Mouse (Mus musculus) midbrain, embryonic 11.5 days (tissue): ENCODE measurements around the gene March10. TPM values are rescaled to one million over a fixed set of nuclear protein-coding genes. Genes with fewer than 3 reads are reported as not detected.

Source experiments
- ATAC-seq: fragments of 200-750 bp; cut with Nextera tagmentation; 2 replicates; pipeline ENCODE4 v1.8.0; 2017; ENCODE audit warnings: moderate TSS enrichment, moderate library complexity; ENCODE audit not compliant: low FRiP score
- DNase-seq: peaks from one replicate; pipeline ENCODE4 v3.0.0; 2015; ENCODE audit warnings: low spot score; ENCODE audit errors: missing footprints
- H3K27ac ChIP-seq: fragments of 300-500 bp; sonication (generic); 2 replicates; pipeline ENCODE4 v1.5.1; 2014; ENCODE audit warnings: low read depth, low read length
- H3K27me3 ChIP-seq: fragments of 300-500 bp; sonication (generic); 2 replicates; pipeline ENCODE4 v1.6.1; 2014; ENCODE audit warnings: mild to moderate bottlenecking, low read length, moderate library complexity, mixed read lengths; ENCODE audit not compliant: control insufficient read depth, insufficient read depth
- H3K36me3 ChIP-seq: fragments of 300-500 bp; sonication (generic); 2 replicates; pipeline ENCODE4 v1.6.1; 2014; ENCODE audit warnings: mild to moderate bottlenecking, low read length, moderate library complexity, mixed read lengths; ENCODE audit not compliant: control insufficient read depth, insufficient read depth
- H3K4me1 ChIP-seq: fragments of 300-500 bp; sonication (generic); 2 replicates; pipeline ENCODE4 v1.6.1; 2014; ENCODE audit warnings: low read length; ENCODE audit not compliant: control insufficient read depth, insufficient read depth
- H3K4me2 ChIP-seq: fragments of 300-500 bp; sonication (generic); 2 replicates; pipeline ENCODE4 v1.6.1; 2014; ENCODE audit warnings: mild to moderate bottlenecking, moderate library complexity
- H3K4me3 ChIP-seq: fragments of 300-500 bp; sonication (generic); 2 replicates; pipeline ENCODE4 v1.5.1; 2014; ENCODE audit warnings: low read depth, low read length
- H3K9ac ChIP-seq: fragments of 300-500 bp; sonication (generic); 2 replicates; pipeline ENCODE4 v1.6.1; 2014; ENCODE audit warnings: low read length
- H3K9me3 ChIP-seq: fragments of 300-500 bp; sonication (generic); 2 replicates; pipeline ENCODE4 v1.6.1; 2016; ENCODE audit warnings: low read length; ENCODE audit not compliant: control insufficient read depth
- whole genome bisulfite sequencing: fragments of 180-500 bp; shearing (Covaris S2); extraction: QIAGEN DNeasy Blood & Tissue Kit; methylation state at CpG from one replicate; pipeline ENCODE4 v1.1.7; 2014; 5-methylcytosine and 5-hydroxymethylcytosine counted together
- polyA plus RNA-seq: library from polyadenylated mRNA; unstranded; fragments of >200 nt; fragmentation: Nextera tagmentation; extraction: Ambion mirVana; gene quantifications from 2 replicates; pipeline ENCODE4 v1.2.1, GENCODE M21; 2014

The March10 gene
- polyA plus RNA-seq, 1 experiment from 2014 or later = not detected

DNA sequence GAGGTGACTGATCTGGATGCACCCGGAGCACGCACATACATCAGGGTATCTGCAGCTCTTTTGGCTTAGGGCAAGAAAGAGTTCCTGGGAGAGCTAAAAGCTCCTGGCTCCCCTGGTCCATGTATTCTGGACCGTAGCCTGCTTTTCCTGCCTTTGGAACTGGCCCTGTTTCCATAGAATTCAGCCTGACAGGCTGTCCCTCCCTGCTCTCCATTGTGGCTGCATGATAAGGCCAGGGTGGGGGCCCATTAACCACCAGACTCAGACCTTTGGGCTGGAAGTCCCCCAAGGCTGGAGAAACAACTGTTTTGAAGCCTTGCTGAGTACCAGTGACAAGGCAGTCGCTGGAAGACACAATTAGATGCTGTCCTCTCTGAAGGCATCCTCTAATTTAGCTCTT lies 13.0 kb upstream of the March10 start:
- no peak overlapping the region for H3K4me2 ChIP-seq
- no peak overlapping the region for H3K9ac ChIP-seq
- WGBS = 78% methylated on average over 4 of the region's 4 CpGs
- no peak overlapping the region for H3K27ac ChIP-seq
- no peaks in the 10 kb centered on the region for H3K27me3 ChIP-seq
- DNase-seq (peak; percentile 82), ATAC-seq (no peak)
- H3K4me1 ChIP-seq = peaks cover 14% of the 10 kb centered on the region; the same call in 1 of the 2 replicates
- H3K36me3 ChIP-seq = no peaks in the 10 kb centered on the region
- no peak overlapping the region for H3K4me3 ChIP-seq
- no peaks in the 10 kb centered on the region for H3K9me3 ChIP-seq

DNA sequence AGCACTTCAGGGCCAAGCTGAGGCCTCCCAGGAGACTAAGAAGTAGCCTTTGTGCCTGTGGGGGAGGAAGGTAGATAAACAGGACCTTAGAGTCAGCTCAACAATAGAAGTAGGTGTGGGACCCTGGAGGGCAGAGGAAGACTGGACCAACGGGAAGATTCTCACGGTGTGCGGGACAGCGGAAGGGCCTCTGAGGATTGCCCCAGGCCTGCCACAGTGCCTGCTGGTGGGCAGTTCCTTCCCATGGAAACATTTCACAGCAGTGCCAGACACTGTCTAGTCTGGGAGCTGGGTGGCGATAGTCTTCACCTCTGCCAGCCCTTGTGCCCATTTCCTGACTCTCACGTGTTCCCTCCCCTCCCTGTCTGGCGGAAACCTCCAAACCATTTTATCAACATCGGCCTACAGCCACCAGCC lies 12.6 kb upstream of the March10 start:
- Histone ChIP-seq H3K9ac (no peak overlapping the region), H3K27me3 (no peaks in the 10 kb centered on the region), H3K9me3 (no peaks in the 10 kb centered on the region), H3K4me3 (no peak overlapping the region), H3K36me3 (no peaks in the 10 kb centered on the region), H3K4me1 (peaks cover 14% of the 10 kb centered on the region; the same call in 1 of the 2 replicates), H3K27ac (no peak overlapping the region), H3K4me2 (no peak overlapping the region)
- ATAC-seq (no peak), DNase-seq (peak; percentile 85)
- WGBS = 72% methylated on average over 8 of the region's 8 CpGs

DNA sequence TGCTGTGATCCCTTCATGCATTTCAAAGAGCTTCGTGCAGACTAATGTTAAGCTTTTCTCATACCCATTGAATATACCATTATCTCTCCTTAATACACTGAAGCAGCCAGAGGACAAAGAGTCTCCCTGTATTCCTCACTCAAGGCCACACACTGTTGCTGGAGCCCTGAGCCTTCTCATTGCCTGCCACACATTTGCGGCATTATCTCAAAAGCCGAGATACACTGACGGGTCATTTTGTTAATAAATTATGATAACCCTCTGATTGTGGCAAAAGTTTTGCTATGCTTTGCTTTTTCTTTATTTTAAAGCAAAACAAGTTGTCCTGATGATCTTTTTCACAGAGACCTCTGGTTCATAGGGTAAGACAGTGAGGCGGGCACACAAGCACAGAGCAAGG lies 11.9 kb upstream of the March10 start:
- Histone ChIP-seq H3K27ac (no peak overlapping the region), H3K27me3 (no peaks in the 10 kb centered on the region), H3K4me2 (no peak overlapping the region), H3K9ac (no peak overlapping the region), H3K4me1 (peaks cover 7% of the 10 kb centered on the region; the same call in 1 of the 2 replicates), H3K9me3 (no peaks in the 10 kb centered on the region), H3K36me3 (no peaks in the 10 kb centered on the region), H3K4me3 (no peak overlapping the region)
- WGBS = 70% methylated on average over 5 of the region's 5 CpGs
- no peak for ATAC-seq
- peak; percentile 81 for DNase-seq

DNA sequence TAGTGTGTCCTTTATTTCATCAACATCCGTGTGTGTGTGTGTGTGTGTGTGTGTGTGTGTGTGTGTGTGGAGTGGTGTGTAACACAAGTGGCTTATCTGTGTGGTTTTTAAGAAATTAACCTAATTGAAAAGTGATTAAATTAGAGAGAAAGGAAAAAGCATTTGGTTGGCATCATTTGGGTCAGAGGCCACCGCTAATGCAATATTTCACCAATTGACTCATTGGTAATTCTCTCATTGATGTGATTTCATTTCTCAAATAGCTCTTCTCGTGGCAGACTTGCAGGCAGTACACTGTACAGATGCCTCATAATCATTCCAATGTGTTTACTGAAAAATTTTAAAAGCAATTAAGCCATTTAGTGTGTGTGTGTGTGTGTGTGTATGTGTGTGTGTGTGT lies 11.3 kb upstream of the March10 start:
- H3K27ac ChIP-seq = no peak overlapping the region
- DNase-seq = peak; percentile 80
- no peaks in the 10 kb centered on the region for H3K36me3 ChIP-seq
- H3K27me3 ChIP-seq = no peaks in the 10 kb centered on the region
- ATAC-seq = no peak
- no peak overlapping the region for H3K4me3 ChIP-seq
- no peak overlapping the region for H3K9ac ChIP-seq
- peaks cover 6% of the 10 kb centered on the region; the same call in 1 of the 2 replicates for H3K4me1 ChIP-seq
- no peaks in the 10 kb centered on the region for H3K9me3 ChIP-seq
- no peak overlapping the region for H3K4me2 ChIP-seq
- WGBS = 92% methylated on average over 3 of the region's 3 CpGs

DNA sequence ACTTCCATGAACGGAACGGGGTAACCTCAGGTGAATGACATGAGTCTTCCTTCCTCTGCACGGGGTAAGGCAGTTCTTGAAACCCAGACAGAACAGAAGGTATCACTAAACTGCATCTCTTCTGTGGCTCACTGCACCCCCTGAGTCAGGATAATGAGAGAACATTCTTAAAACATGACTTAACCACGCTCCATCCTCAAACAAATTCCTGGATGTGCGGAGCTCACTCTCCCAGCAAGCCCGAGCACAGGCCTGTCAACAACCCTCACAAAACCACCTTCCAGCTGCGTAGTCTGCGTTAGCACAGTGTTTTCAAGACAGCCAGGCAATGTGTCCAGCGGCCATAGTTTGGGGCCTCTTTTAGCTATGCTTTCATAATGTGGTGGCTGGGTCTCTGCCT lies 10.7 kb upstream of the March10 start:
- peaks cover 6% of the 10 kb centered on the region; the same call in 1 of the 2 replicates for H3K4me1 ChIP-seq

DNA sequence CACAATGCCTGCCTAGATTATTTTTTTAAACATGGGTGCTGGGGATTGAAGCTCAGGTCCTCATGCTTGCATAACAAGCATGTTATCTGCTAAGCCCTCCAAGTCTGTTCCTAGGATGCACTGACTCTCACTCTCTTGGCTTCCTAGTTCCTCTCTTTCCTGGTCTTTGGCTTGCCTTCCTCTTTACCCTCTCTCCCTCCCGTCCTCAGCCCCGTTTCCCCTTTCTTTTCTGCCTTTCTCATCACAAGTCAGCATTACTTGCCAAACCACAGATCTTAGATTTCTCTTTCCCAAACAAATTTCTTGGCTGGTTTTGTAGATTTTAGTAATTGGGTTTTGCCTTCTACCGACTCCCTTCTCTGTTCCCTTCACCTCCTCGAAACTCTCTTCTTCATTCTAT lies 10.2 kb upstream of the March10 start:
- WGBS = 60% methylated on average over 4 of the region's 4 CpGs
- Histone ChIP-seq H3K9me3 (no peaks in the 10 kb centered on the region), H3K27me3 (no peaks in the 10 kb centered on the region), H3K4me2 (no peak overlapping the region), H3K4me1 (peaks cover 6% of the 10 kb centered on the region; the same call in 1 of the 2 replicates), H3K9ac (no peak overlapping the region), H3K27ac (no peak overlapping the region), H3K36me3 (no peaks in the 10 kb centered on the region), H3K4me3 (no peak overlapping the region)
- DNase-seq (peak; percentile 72), ATAC-seq (no peak)

More for the DNA sequence above, 10.7 kb upstream of the March10 start:
- DNase-seq = no peak
- Histone ChIP-seq H3K27ac (no peak overlapping the region), H3K4me3 (no peak overlapping the region), H3K36me3 (no peaks in the 10 kb centered on the region), H3K27me3 (no peaks in the 10 kb centered on the region), H3K9ac (no peak overlapping the region), H3K4me2 (no peak overlapping the region), H3K9me3 (no peaks in the 10 kb centered on the region)
- no peak for ATAC-seq
- 61% methylated on average over 9 of the region's 9 CpGs for WGBS

DNA sequence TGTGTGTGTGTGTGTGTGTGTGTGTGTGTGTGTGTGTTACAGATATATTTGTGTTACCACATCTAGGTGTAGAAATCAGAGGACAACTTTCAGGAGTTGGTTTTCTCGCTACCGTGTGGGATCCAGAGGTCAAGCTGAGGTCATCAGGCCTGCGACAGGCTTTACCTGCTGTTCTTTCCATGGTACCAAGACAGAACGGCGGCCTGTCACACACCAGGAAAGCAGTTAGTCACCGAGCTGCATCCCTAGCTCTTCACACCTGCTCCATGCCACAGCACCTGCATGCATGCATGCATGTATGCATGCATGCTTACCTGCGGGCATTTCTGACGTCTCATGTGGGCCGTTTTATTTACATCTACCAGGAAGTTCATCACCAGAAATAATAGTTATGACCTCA lies 9.0 kb upstream of the March10 start:
- no peaks in the 10 kb centered on the region for H3K36me3 ChIP-seq
- no peak overlapping the region for H3K4me3 ChIP-seq
- H3K27ac ChIP-seq = no peak overlapping the region
- 79% methylated on average over 9 of the region's 9 CpGs for WGBS
- H3K9me3 ChIP-seq = no peaks in the 10 kb centered on the region
- H3K4me2 ChIP-seq = no peak overlapping the region
- H3K9ac ChIP-seq = no peak overlapping the region
- ATAC-seq = no peak
- H3K4me1 ChIP-seq = peaks cover 6% of the 10 kb centered on the region; the same call in 1 of the 2 replicates
- no peaks in the 10 kb centered on the region for H3K27me3 ChIP-seq
- no peak for DNase-seq

DNA sequence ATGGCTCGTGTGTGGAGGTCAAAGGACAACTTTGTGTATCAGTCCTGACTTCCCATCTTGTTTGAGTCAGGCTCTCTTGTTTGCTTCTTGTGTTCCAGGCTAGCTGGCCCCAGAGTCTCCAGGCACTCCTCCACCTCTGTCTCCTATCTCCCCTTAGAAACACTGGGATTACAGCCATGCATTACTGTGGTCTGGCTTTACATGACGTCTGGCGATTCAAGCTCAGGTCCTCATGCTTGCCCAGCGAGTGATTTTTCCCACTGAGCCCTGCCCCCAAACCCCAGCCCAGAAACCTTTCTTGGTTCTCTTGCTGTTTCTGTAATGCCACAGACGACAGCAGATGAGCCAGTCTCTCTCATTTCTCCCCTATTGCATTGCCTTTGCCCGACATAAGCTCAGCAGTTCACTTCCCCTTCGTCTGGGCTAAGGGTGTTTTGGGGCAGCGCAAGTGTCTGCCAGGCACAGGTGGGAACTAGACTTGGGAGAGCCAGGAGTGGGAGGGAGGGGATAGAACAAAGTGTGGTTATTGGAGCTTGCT lies 8.0 kb upstream of the March10 start:
- no peaks in the 10 kb centered on the region for H3K9me3 ChIP-seq
- DNase-seq (peak; percentile 80), ATAC-seq (no peak)
- no peaks in the 10 kb centered on the region for H3K27me3 ChIP-seq
- H3K4me2 ChIP-seq = no peak overlapping the region
- H3K36me3 ChIP-seq = no peaks in the 10 kb centered on the region
- no peak overlapping the region for H3K4me3 ChIP-seq
- no peak overlapping the region for H3K27ac ChIP-seq
- H3K4me1 ChIP-seq = peaks cover 5% of the 10 kb centered on the region; the same call in 1 of the 2 replicates
- H3K9ac ChIP-seq = no peak overlapping the region
- WGBS = 67% methylated on average over 8 of the region's 8 CpGs

DNA sequence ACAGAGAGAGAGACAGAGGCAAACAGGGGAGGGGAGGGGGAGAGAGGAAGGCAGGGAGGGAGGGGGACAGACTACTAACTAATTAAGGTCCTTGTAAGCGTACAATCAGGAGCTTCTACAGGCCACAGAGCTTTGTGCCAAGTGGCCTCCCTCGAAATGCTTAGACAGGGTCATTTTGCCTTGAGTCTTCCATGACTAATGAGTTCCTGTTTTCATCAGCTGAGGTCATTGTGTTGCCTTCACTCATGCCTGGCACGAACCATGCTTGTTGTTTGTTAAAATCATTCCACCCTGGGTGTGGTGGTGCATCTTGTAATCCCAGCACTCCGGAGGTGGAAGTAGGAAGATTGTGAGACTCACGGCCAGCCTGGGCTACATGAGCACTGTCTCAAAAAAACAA lies 3.4 kb upstream of the March10 start:
- Histone ChIP-seq H3K27me3 (no peaks in the 10 kb centered on the region), H3K4me3 (no peak overlapping the region), H3K9me3 (no peaks in the 10 kb centered on the region), H3K4me1 (peaks cover 10% of the 10 kb centered on the region; the same call in 1 of the 2 replicates), H3K9ac (no peak overlapping the region), H3K27ac (no peak overlapping the region), H3K4me2 (no peak overlapping the region), H3K36me3 (no peaks in the 10 kb centered on the region)
- WGBS = 64% methylated on average over 5 of the region's 5 CpGs
- ATAC-seq (no peak), DNase-seq (peak; percentile 82)
